Mouse (Mus musculus) ovary, adult 18-20 months (tissue): ENCODE data around the gene Fdxr.

Source experiments
- DNase-seq: peaks from one replicate; pipeline ENCODE4 v3.0.0; 2022; ENCODE audit warnings: low spot score, mixed read lengths

The Fdxr gene

DNA sequence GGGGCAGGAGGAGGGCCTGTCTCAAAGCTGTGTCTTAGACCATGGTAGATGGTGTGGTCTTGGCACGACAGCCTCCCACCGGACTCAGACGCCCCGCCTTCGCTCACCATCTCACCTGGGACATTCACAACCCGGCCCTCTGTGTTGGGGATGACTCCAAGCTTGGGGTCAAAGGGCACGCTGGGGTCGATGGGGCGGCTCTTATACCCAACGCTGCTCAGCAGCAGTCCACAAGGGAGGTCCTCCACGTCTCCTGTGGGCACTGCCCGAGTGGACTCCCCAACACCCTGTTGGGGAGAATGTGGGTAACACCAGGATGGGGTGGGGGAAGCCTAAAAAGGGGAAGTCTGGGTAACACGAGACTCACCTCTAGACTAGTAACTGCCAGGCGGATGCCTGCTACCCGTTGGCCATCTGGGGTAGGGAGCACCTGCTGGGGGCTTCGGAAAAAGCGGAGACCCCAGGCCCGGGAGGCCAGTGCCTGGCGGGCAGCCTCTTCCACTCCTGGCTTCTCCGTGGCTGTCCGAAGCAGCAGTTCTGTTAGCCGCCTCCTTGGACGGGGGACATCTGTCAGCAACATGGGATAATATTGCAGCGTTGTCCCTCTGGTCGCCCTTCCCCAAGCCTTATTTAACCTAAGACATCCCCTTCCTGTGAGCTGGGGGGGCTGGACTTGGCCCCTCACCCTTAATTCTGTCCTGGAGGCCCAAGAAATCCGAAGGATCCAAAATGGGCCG, 7.4 kb downstream of the Fdxr start:
- DNase-seq, result no peak

DNA sequence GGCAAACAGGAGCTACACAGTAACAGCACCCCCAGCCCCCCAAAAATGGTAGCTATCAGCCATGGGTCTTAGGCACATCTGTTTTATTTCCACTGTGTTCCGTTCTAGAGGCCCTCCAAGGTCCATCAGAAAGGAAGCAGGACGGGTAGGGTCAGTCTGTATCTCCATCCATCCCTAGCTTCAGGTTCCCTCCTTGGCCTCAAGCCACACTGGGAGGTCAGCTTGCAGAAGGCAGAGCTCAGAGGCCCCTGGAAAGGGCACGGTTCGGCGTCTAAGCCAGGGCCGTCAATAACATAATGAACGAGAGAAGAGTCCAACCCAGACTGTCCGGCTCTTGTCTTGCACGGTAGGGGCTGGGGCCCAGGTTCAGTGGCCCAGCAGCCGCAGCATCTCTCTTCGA, 8.9 kb downstream of the Fdxr start:
- DNase-seq, result no peak

DNA sequence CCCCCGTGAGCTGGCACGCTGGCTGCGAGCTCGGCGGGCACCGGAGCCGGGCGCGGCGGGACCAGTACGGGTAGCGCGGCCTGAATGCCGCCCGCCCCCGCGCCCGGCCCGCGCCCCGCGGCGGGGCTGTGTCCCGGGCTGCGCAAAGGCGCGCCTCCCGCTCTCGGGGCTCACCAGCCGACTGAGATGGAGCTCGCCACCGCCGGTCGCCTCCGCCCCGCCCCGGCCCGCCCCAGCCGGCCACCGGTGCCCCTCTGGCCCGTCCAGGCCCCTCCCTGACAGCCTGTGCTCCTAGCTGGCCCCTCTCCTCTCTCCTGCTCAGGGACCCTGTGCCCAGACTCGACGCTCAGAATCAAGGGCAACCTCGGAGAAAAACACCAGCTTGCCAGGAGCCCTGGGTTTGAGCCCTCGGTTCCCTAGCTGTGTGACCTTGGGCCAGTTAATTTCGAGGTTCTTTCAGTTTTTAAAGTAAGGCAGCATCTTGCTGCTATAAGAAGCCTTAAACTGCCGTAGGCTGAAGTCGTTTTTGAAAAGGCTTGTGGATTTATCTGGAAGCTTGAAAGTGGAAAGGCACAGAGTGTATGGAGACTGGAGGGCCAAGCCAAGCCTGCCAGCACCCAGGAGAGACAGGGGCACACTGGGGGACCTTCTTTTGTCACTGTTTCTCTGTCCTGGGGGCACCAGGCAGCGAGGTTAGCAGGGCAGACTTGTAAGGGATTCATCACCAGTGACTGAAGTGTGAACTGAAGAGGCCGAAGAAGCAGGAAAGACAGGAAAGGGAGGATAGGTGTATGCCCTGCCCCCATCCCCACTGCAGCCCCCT, 9.6 kb downstream of the Fdxr start, which contains the start of gene Grin2c:
Gene Grin2c (minus strand): TSS at position 183 of the 823 bp plus-strand sequence.
- no peak for DNase-seq

DNA sequence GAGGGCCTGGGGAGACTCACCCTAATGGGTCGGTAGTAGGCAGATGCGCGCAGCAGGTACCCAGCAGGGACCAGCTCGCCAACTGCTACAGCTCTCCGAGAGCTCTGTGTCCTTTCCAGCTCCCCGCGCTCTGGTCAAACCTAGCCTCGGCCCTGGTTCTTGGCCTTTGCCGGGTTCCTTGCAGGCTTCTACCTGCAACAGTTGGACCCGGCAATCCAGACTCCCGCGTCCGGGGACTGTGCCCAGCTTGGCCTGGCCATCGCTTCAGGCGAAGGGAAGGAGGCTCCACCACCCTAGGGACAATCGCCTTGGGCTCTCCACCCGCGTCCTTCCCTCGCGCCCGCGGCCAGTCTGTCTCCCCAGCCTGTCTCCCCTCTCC, 10.5 kb downstream of the Fdxr start:
- no peak for DNase-seq

DNA sequence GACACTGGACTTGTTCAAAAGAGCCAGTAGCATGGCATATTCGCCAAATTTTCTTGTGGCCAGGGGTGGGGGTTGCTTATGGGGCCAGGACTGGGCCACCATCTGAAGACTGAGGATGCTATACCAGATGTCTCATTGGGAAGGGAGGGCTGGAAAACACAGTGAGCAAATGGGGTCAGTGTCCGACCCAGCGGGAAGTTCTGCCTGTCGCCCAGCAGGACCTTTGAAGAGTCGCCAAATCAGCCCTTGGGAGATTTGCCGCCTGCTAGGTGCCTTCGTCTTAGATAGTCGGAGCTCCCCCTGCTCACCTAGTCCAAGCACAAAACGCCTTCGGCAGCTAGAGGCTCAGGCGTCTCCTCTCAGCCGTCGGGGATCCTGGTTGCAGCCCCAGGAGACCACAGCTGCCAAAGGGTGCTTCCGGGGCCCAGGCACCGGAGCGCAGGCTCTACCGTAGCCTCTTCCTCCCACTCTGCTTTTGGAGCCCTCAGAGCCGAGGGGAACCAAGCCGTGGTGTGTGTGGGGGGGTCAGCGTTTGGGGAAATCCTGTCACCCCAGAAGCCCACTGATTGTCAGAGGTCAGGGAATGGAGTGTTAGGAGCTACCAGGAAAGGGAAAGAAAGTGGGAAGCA, 11.0 kb downstream of the Fdxr start:
- DNase-seq, result no peak

DNA sequence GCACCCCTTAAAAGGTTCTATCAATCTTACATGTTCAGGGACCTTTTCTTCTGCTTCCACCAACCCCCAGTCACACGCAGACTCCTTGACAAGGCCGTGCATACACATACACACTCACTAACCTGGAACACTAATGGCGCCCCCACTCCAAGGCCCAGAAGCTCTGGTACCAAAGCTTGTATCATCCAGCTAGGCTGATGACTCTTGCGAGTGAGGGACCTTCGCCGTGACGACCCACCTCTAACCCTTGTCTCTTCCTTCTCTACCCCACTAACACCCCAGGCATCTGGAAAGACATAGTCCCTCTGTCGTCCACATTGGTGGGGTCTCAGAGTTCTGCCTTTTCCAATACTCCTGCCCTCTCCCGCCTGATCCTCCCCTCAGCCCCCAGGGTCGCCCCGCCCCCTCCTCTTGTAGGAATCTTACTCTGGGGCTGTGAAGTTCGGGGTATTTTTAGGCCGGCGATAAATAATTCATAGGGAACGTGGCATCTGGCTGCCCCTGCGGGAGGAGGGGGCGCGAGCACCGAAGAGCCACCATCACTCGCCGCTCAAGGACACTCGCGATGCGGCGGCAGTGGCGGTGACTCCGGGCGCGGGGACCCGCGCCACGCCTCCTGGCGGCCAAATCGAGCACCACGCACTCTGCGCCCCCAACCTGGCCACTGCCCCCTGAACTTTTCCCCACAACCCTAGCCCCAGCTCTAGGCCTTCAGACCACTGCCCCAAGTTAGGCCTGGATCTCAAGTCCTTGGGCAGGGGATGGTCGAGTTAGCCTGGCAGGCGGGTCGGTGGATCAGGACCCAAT, 11.8 kb downstream of the Fdxr start:
- no peak for DNase-seq

DNA sequence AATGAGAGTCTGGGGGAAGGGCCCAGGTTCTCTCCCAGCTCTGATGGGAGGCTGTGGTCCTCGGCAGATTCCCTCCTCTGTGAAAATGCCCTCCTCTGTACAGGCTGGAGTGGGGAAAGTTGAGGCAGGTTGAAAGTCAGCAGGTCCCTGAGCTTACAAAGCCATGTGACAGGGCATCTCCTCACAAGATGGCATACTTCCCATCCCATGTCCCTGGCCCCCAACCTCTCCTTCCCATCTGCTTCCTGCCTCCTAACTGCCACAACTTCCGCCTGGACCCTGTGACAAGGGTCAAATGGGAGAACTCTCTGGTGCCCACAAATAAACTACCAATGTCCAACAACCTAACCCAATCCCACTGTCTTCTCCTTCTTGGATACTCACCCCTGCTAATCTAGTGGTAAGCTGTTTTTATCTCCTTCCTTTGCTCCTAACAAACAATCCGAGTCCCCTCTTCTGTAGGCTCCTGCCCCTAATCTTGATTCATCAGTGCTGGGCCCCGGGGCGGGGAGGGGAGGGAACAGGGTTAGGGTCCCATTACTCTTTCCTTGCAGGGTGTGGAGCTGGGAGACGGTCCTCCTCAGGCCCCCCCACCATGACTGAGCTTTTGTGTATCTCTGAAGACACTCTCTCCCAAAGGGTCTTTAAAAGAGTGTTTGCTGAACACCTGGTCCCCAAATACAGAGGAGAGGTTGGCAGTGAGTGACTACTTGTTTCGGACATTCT, 12.6 kb downstream of the Fdxr start:
- no peak for DNase-seq

- DNase-seq, result no peak
Observed at GRCm38 (mm10) chr11:115262954-115263353, 13.9 kb downstream of the Fdxr start.

DNA sequence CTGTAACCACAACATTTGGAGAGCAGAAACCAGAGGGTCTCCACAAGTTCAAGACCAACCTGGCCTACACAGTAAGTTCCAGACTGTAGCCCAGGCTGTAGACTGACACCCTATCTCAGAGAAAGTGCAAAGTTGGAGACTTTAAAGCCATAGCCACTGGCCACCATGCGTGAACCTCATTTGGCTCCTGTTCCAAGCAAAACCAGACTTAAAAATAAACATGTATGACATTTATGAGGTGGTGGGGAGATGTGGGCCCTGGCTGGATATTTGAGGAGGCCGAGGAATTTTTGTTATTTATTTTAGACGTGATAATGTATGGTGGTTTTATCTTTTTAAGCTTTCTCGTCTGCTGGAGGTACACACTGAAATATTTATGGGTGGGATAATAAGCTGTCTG, 17.7 kb downstream of the Fdxr start:
- DNase-seq, result no peak

GRCm38 (mm10) chr11:115257775-115258510, 18.9 kb downstream of the Fdxr start:
- no peak for DNase-seq

DNA sequence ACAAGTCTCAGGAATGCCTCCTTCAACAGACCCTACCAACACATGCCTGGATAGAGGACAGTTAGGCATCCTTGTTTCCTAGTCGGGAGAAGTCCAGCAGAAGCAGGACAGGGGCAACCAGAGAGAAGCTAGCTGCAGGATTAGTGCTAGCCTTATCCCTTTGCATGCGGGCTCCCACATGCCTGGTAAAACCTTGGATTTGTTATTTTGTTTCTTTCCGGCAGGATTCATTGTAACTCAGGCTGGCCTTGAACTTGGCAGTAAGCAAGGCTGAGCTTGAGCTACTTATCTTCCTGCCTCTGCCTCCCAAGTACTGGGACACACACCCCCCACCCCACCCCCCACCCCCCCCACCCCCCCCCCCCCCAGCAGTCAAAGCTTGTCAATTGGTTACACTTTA, 25.6 kb downstream of the Fdxr start:
- no peak for DNase-seq

DNA sequence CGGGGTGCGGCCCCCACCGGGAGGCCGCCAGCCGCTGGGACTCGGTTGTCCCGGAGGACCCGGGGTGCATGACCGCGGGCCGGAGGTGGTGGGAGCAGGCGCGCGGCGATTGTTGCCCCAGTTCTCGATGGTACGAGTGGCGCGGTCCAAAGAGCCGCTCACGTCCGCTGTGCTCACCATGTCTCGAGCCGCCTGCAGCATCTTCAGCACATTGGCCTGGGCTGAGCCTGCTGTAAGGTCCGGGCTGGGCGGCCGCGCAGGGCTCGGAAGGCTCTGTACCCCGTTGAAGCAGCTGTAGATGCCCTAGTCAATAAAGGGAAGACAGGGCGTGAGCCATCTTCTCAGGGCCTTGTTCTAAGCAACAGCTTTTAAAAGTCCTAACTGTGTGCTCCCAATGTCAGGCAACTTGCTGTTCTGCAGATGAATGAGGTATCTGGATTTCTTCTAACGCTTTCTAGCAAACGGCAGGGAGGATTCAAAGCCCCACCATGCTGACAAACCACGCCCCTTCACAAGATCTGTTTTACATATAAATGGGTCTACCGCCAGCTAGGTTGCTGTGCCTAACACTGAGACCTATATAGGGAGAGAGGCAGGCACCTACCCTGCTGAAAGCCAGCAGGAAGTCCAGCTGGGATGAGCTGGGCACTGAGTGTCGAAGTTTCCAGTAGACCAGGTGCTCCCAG, 26.3 kb downstream of the Fdxr start:
- DNase-seq, result no peak

DNA sequence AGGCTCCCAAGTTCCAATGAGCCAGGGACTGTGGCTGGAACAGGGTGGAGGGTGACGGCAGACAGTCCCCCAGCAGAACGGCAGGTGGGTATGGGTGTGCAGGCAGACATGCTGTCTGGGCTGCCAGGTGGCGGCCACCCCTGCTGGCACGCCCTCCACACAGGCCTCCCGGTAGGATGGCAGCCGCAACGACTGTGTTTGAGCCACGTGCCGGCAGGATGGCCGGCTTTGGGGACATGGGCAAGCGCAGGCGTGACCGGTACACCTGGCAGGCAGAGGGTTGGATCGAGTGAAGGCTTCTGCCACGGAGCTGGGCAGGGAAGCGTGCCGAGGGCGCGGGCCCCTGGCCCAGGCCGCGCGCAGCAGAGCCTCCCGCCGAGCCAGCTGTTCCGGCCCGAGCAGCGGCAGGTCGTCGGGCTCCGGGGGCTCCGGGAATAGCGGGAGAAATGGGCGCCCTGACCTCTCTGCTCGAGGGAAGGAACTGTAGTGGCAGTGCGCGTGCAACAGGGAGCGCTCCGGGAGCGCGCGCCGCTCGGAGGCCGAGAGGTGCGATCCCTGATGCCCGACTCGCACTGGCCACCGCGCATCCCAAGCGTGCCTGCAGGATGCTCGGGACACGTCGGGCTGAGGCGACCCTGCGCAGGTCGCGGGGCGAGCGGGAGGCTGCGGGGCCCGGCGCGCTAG, 27.0 kb downstream of the Fdxr start:
- DNase-seq, result no peak

- DNase-seq, result no peak
Observed at GRCm38 (mm10) chr11:115247945-115248344, 28.9 kb downstream of the Fdxr start.

DNA sequence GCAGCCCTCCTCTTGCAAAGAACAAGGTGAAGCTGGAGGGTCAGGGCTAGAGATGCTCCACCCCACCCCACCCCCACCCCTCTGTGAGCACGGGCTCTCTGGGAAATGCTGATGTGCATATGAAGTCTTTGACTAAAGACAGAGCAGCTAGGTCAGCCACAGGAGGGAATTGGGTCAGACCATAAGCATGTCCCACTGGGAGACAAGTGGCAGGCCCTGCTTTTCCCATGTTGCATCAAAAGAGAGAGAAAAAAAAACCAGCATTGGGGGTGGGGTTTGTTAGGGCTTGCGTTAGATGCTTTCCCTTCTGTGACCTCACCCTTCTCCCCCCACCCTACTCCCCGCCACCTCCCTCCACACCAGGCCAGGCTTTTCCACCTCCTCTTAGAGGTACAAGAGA, 29.6 kb downstream of the Fdxr start:
- no peak for DNase-seq

DNA sequence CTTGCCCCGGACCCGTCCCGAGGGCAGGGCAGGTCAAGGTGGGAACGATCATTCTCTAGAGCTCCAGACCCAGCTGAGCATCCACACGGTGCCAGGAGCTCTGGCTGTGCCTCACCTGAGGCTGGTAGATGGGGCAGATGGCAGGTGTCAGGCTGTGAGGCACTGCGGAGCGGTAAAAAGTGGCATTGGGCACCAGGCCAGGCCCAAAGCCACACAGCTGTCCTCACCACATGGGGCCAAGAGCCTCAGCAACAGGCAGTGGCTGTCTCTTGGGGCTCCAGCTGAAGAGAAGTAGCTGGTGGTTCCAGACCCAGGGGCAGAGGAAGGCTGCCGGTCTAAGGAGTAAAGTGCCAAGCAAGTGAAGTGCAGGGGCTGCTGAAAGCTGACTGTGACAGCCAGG, 30.5 kb downstream of the Fdxr start:
- no peak for DNase-seq

GRCm38 (mm10) chr11:115244840-115245239, 32.0 kb downstream of the Fdxr start:
- no peak for DNase-seq

- DNase-seq, result no peak
Observed at GRCm38 (mm10) chr11:115243783-115244182, 33.1 kb downstream of the Fdxr start.

GRCm38 (mm10) chr11:115242746-115243145, 34.1 kb downstream of the Fdxr start:
- DNase-seq, result no peak

GRCm38 (mm10) chr11:115241402-115241801, 35.4 kb downstream of the Fdxr start:
- peak; percentile 36 for DNase-seq
